Mouse (Mus musculus) brain, adult 2 months (tissue): ENCODE results near the gene March5.
"Not testable (repeated sequence)": the region's sequence is repeated elsewhere in the genome, so short reads cannot be mapped to it uniquely, and the experiment has no call there.

Experiments
- DNase-seq: peaks from one replicate; pipeline ENCODE4 v3.0.0; 2011; ENCODE audit warnings: low read depth, low spot score

The March5 gene

DNA sequence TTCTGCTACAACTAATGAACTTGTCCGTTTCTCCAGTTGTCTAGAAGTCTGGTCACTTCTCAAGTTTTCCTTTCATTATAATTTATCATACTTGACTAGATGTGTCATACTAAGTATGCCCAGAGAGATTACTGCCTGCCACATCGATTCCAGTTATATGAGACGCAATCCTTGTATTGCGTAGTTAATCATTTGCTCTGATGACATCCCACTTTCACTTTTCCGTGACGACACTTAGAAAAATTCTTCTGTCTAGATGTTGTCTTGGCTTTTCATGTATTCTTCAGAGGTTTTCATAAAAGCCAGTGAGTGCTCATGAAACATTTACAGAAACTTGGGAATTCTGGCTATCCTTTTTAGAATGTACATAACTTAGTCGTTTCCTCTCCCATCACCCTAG, 1.6 kb downstream of the March5 start:
- no peak for DNase-seq

DNA sequence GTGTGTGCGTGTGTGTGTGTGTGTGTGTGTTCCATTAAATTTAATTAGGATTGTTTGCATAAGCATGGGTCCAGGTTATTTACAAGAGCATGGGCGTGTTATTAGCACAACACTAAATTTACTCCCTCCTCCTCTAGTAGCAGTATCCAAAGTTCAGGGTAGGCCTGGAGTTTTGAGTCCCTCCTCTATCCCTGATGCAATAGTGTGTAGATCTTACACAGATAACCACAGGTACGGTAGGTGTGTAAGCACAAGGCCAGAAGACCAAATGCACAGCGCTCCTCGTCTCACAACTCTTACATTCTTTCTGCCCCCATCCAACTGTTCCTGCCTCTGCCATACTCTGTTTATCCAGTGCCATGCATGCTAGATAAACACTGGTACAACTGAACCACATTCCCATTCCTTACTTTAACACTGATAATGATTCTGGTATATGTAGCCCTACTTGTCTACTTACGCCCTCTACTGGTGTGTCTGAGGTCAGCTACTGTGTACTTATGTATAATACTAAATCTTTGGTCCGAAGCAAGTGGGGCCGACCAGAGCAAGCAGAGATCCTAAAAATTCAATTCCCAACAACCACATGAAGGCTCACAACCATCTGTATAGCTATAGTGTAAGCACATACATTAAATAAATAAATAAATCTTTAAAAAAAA, 2.3 kb downstream of the March5 start:
- DNase-seq: peak; percentile 58

- no peak for DNase-seq
These were observed 3.1 kb downstream of the March5 start for GRCm38 (mm10) chr19:37210457-37210856.

DNA sequence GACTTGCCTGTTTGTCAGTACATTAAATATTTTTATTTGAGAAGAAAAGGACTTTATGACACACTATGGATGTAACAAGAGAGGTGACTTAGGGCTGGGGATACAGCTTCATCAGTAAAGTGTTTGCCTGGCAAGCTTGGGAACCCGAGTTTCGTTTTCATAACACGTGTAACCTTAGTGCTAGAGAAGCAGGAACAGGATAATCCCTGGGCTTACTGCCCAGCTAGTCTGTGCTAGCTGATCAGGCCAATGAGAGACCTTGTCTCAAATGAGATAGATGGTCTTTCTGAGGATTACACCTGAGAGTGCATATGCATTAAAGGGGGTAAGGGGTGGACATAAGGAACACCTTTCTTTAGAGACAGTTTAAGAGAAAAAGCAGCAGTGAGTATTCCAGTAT, 4.1 kb downstream of the March5 start:
- no peak for DNase-seq

- DNase-seq: peak; percentile 18
These were observed 7.4 kb downstream of the March5 start for GRCm38 (mm10) chr19:37214711-37215110.

DNA sequence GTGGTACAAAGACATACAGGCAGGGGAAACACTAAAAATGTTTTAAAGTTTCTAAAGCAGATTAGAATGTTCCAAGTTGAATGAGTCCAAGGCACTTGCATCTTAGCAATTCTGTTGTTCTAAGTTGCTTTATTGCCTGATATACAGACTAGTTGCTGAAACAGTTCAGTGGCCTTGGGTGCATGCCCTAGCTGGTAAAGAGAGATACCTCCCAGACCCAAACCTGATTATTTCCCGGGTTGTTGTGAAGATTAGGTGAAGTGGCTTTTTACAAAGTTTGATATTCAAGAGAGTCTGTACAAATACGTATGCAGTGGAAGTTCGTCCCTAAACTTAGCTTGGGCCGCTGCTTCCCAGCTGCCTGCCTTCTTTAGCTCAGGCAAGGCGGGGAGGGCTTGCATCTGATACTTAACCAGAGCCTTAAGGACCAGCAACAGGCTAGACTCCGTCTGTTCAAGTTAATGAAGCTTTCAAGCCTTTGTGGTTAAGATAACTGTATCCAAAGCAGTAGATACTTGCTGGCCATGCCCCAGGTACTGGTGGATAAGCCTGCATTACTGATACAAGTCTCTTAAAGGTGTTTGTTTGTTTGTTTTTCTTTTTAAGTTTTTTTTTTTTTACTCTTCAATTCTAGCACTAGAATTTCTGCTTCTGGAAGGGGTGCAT, 18.0 kb downstream of the March5 start:
- no peak for DNase-seq

GRCm38 (mm10) chr19:37232598-37232997, 25.3 kb downstream of the March5 start:
- DNase-seq: not testable (repeated sequence)

- peak; percentile 78 for DNase-seq
These were observed 26.5 kb downstream of the March5 start for GRCm38 (mm10) chr19:37233561-37234539.

DNA sequence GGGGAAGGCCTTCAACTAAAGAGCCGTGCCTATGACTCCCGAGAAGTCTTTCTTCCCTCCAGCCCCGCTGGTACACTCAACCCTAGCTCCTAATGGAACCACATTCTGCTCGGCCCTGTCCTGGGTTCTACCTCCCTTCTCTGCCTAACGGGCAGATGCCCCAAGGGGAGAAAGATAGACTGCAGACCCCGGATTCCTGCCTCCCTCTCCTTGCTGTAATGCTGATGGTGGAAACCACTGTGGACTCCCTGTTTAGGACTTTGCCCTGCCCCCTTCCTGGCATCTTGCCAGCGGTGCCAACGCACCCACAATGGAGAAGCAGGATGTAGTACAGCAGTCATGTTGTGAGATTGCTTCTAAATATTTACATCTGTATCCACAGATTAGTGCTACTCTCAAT, 28.5 kb downstream of the March5 start:
- no peak for DNase-seq

GRCm38 (mm10) chr19:37237306-37237705, 30.0 kb downstream of the March5 start:
- DNase-seq: no peak

DNA sequence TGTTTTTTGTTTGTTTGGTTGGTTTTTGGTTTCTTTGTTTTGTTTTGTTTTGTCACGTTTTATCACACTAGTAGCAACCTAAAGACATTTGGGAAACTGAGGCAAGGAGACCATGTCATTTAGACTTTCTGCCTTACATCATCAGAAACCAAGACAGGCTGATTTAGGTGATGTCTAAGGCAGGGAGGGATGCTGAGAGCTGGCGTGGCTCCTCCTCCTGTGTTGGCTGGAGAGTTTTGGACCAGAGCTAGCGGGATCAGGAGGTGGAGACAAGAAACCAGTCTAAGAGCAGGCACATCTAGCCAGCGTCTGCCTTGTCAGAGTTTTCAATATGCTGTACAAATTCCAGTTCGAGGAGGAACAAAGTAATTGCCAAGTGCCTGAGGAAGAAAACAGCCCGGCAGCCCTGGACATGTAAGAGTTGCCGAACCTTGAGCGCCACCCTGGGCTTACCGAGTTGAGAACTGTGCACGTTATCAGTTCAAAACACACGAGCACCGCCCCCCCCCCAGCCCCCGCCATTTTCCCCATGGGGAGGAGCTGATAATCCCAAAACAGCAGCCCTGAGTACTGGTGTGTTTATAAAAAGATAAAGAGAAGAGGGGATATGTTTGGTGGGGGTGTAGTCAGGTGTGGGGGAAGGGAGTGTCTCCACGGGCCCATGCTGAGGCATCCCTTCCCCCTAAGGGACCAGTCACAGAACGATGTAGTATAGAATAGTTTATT, 30.5 kb downstream of the March5 start:
- peak; percentile 31 for DNase-seq

DNA sequence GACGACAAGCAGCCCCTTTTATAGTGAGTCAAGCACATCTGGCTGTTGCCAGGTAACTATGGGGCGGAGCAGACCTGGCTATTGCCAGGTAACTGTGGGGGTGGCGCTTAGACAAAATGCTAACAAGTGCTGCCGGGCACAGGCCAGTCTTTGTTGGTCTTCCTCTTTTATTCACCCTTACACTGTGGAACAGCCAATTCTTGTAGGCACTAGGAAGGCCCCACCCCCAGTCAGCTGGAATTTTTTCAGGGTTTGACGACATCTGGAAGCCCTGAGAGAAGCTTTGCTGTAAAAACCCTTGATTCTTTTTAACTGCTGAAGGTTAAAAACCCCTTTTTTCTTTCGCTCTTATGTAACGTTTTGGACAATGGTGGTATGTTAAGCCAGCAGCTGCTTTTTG, 31.3 kb downstream of the March5 start:
- peak; percentile 77 for DNase-seq

- no peak for DNase-seq
These were observed 31.8 kb downstream of the March5 start for GRCm38 (mm10) chr19:37239096-37239495.

- DNase-seq: peak; percentile 65
These were observed 33.9 kb downstream of the March5 start for GRCm38 (mm10) chr19:37241201-37241600.

DNA sequence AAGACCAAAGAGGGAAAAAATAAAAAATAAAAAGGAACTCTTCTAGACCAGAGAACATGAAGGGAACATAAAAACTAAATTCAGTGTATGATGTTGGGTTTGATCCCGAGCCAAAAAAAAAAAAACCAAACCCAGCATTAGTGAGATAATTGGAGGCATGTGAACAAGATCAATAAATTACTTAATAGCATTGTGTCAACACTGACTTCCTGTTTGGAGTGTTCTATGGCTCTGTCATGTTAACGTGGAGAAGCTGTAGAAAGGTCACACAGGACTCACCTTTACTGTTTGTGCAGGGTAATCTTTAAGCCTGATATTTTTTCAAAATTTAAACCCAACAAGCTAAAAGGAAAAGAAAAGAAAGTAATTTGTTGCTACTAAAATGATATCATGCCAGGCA, 35.4 kb downstream of the March5 start:
- DNase-seq: no peak

DNA sequence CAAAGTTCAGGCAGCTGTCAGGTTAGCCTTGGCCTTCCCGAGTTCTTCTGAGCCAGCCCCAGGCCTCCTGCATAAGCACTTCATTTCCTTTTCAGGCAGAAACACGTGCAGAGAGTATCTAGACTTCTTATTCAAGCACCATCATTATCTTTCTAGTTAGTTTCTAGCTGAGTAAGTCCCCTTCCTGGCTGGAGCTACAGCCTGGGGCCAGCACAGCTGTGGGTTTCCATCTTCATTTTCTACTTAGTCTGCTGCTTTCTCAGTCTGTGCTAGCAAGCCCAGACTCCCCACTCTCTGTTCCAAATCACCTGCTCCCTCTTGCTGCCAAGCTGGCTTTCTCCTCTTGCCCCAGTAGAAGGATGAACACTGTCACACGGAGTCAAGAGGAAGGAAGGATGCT, 39.5 kb downstream of the March5 start:
- DNase-seq: peak; percentile 75

GRCm38 (mm10) chr19:37248199-37248598, 40.9 kb downstream of the March5 start:
- DNase-seq: no peak

GRCm38 (mm10) chr19:37252104-37252503, 44.8 kb downstream of the March5 start:
- no peak for DNase-seq

GRCm38 (mm10) chr19:37255321-37255720, 48.0 kb downstream of the March5 start:
- peak; percentile 95 for DNase-seq

GRCm38 (mm10) chr19:37262389-37262788, 55.0 kb downstream of the March5 start:
- DNase-seq: no peak

DNA sequence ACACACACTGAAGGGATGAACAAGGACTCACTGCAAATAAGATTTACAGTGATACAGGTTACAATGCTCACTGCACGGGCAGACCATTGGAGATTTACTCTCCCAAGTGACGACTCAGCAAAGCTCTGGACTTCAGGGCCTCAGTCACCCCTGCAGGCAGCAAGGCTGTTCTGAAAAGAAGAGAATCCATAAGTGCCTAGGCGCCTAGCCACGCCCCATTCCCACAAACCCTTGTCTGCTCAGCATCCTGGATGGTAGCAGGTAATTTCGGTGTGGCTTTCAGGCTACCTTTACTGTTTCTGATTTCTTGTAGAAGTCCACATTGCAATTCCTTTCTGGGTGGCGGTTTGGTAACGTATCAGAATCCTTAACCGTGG, 56.2 kb downstream of the March5 start:
- no peak for DNase-seq
